Mouse (Mus musculus): ENCODE measurements around the gene Sorl1. TPM values are rescaled to one million over a fixed set of nuclear protein-coding genes. Genes with fewer than 3 reads are reported as not detected.
"Not testable (repeated sequence)": the region's sequence is repeated elsewhere in the genome, so short reads cannot be mapped to it uniquely, and the experiment has no call there.

Sorl1 gene
- total and polyA plus RNA-seq, 3 experiments, result 2.5 to 12.3 (median 6.3) TPM

DNA sequence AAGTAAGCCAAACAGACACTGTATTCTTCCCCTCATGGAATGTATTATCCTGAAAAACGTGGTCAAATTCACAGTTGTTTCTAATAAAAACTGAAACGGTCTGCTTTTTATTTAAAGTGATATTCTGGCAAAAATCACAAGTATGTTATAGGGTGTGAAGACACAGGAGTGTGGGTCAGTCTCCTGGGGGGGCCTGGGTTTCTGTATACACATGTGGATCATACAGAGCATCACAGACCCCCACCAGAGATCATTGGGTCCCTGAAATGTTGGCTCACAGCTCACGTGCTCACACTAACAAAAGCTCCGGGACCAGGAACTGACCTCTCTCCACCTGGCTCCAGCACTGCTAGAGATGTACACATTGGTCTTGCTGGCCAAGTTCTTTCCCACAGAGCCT lies 60.7 kb downstream of the Sorl1 start:
- TF ChIP-seq ZC3H11A (IDR thresholded peaks at IDR 0.05; ENCODE audit: low read depth, low read length), result no peak
- no peak for TF ChIP-seq JUND (conservative IDR thresholded peaks at IDR 0.05; ENCODE audit: low read depth, low read length)
- TF ChIP-seq JUN (IDR thresholded peaks at IDR 0.05; ENCODE audit: insufficient read depth, low read depth, low read length), result no peak
- TF ChIP-seq POLR2AphosphoS2 (IDR thresholded peaks at IDR 0.05; ENCODE audit: low read depth, low read length), result no peak
- TF ChIP-seq CTCF (conservative IDR thresholded peaks at IDR 0.05 in 1 of 2, IDR thresholded peaks at IDR 0.05 in 1 of 2; ENCODE audit: low read depth in 2 of 2, low read length in 2 of 2), result no peak
- TF ChIP-seq USF2 (conservative IDR thresholded peaks at IDR 0.05; ENCODE audit: low read depth, low read length), result no peak
- no peak for TF ChIP-seq MAZ (IDR thresholded peaks at IDR 0.05; ENCODE audit: low read depth, low read length)
- no peak for TF ChIP-seq MEF2A (IDR thresholded peaks at IDR 0.05; ENCODE audit: borderline replicate concordance, low read depth, low read length)
- no peak for TF ChIP-seq ZKSCAN1 (IDR thresholded peaks at IDR 0.05; ENCODE audit: borderline replicate concordance, low read depth, low read length)
- no peak for TF ChIP-seq BHLHE40 (IDR thresholded peaks at IDR 0.05; ENCODE audit: low read depth, low read length)
- H3K27me3 ChIP-seq (replicated peaks), result no peaks in the 10 kb centered on the region
- H3K79me2 ChIP-seq (replicated peaks; ENCODE audit: control insufficient read depth, extremely low read depth, insufficient read depth, poor library complexity, severe bottlenecking), result no peaks in the 10 kb centered on the region
- H3K9ac ChIP-seq (ENCODE audit: insufficient read depth, low read depth), result no peak overlapping the region
- no peak overlapping the region for H3K4me2 ChIP-seq (ENCODE audit: insufficient read depth, low read depth, poor library complexity, severe bottlenecking)
- no peak for DNase-seq (ENCODE audit: extremely low read depth)
- H3K4me1 ChIP-seq (ENCODE audit: control insufficient read depth in 1 of 2, insufficient read depth in 2 of 2), result 0 out of 4 replicates have a peak, but pooled peaks cover 0 to 2% of the 10 kb centered on the region in 2 experiments
- in situ Hi-C loops (cut with MboI; ENCODE audit: low pct_ligation_motif_present, low pct_unique_long_range_greater_than_20kb, low sequenced_read_pairs) (no loop called here), dilution Hi-C loops (cut with MboI; ENCODE audit: extremely low pct_ligation_motif_present, extremely low pct_unique_long_range_greater_than_20kb, low sequenced_read_pairs) (no loop called here)
- H3K36me3 ChIP-seq (replicated peaks in 1 of 2; ENCODE audit: control insufficient read depth in 1 of 2, insufficient read depth in 1 of 2, low read length in 1 of 2), result peaks cover 0 to 24% of the 10 kb centered on the region in 2 experiments
- H3K27ac ChIP-seq (ENCODE audit: insufficient read depth, low read depth), result no peak overlapping the region
- H3K4me3 ChIP-seq (replicated peaks in 1 of 3; ENCODE audit: low read depth in 2 of 3, low read length in 2 of 3, poor library complexity in 1 of 3), result no peak overlapping the region
- H3K9me3 ChIP-seq (replicated peaks; ENCODE audit: low read length), result no peaks in the 10 kb centered on the region

DNA sequence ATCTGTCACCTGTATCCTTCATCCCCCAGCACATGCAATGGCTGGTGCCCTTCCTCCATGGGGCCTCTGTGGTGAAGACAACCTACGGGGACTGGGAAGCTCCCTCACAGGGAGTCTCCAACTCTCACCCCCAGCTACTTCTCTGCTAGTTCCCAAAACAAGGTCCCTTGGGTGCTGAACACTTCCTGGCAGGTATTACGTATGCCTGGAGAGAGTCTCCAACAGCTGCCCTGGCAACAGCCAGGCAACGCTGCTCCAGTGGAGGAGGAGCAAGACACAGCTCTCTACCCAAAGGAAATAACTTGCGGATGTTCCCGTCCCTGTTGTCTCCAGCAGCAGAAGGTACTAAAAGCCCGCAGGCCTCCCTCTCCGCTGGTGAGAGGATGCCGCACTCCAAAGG lies 61.8 kb downstream of the Sorl1 start:
- Histone ChIP-seq H3K9me3 (replicated peaks; ENCODE audit: low read length) (no peaks in the 10 kb centered on the region), H3K4me1 (ENCODE audit: control insufficient read depth in 1 of 2, insufficient read depth in 2 of 2) (0 out of 4 replicates have a peak, but pooled peaks cover 0 to 2% of the 10 kb centered on the region in 2 experiments), H3K4me3 (replicated peaks in 1 of 3; ENCODE audit: low read depth in 2 of 3, low read length in 2 of 3, poor library complexity in 1 of 3) (no peak overlapping the region), H3K36me3 (replicated peaks in 1 of 2; ENCODE audit: control insufficient read depth in 1 of 2, insufficient read depth in 1 of 2, low read length in 1 of 2) (peaks cover 0 to 20% of the 10 kb centered on the region in 2 experiments), H3K4me2 (ENCODE audit: insufficient read depth, low read depth, poor library complexity, severe bottlenecking) (no peak overlapping the region), H3K27ac (ENCODE audit: insufficient read depth, low read depth) (no peak overlapping the region), H3K27me3 (replicated peaks) (no peaks in the 10 kb centered on the region), H3K79me2 (replicated peaks; ENCODE audit: control insufficient read depth, extremely low read depth, insufficient read depth, poor library complexity, severe bottlenecking) (no peaks in the 10 kb centered on the region), H3K9ac (ENCODE audit: insufficient read depth, low read depth) (no peak overlapping the region)
- DNase-seq (ENCODE audit: extremely low read depth), result no peak
- TF ChIP-seq NRF1 (IDR thresholded peaks at IDR 0.05; ENCODE audit: low read depth, low read length) (no peak), GABPA (IDR thresholded peaks at IDR 0.05; ENCODE audit: insufficient replicate concordance, low read depth, low read length) (no peak), MAFK (IDR thresholded peaks at IDR 0.05; ENCODE audit: insufficient replicate concordance, low read length) (no peak), RCOR1 (conservative IDR thresholded peaks at IDR 0.05; ENCODE audit: low read depth, low read length) (no peak), MAZ (IDR thresholded peaks at IDR 0.05; ENCODE audit: low read depth, low read length) (no peak), TCF12 (IDR thresholded peaks at IDR 0.05; ENCODE audit: low read depth, low read length) (no peak), SMC3 (IDR thresholded peaks at IDR 0.05; ENCODE audit: low read depth, low read length) (no peak), E2F4 (IDR thresholded peaks at IDR 0.05; ENCODE audit: insufficient replicate concordance, low read depth, low read length) (no peak), KAT2A (IDR thresholded peaks at IDR 0.05; ENCODE audit: insufficient replicate concordance, low read length) (no peak), EP300 (IDR thresholded peaks at IDR 0.05; ENCODE audit: low read length) (no peak), CHD1 (IDR thresholded peaks at IDR 0.05; ENCODE audit: low read depth, low read length) (no peak)
- in situ Hi-C loops (cut with MboI; ENCODE audit: low pct_ligation_motif_present, low pct_unique_long_range_greater_than_20kb, low sequenced_read_pairs) (no loop called here), dilution Hi-C loops (cut with MboI; ENCODE audit: extremely low pct_ligation_motif_present, extremely low pct_unique_long_range_greater_than_20kb, low sequenced_read_pairs) (no loop called here)

DNA sequence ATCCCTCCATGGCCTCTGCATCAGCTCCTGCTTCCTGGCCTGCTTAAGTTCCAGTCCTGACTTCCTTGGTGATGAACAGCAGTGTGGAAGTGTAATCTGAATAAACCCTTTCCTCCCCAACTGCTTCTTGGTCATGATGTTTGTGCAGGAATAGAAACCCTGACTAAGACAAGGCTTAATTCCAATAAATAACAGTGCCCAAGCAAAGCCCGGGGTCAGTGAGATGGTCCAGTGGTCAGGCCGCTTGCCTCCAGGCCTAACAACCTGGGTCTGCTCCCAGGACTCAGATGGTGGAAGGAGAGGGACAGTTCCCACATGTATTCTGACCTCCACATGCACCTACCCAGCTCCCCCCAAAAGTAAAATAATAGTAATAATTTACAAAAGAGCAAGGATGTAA lies 65.1 kb downstream of the Sorl1 start:
- H3K27me3 ChIP-seq (replicated peaks); in situ Hi-C loops (cut with MboI; ENCODE audit: low pct_ligation_motif_present, low pct_unique_long_range_greater_than_20kb, low sequenced_read_pairs); dilution Hi-C loops (cut with MboI; ENCODE audit: extremely low pct_ligation_motif_present, extremely low pct_unique_long_range_greater_than_20kb, low sequenced_read_pairs); H3K9me3 ChIP-seq (replicated peaks; ENCODE audit: low read length); H3K4me3 ChIP-seq (replicated peaks in 1 of 3; ENCODE audit: low read depth in 2 of 3, low read length in 2 of 3, poor library complexity in 1 of 3); DNase-seq (ENCODE audit: extremely low read depth); H3K79me2 ChIP-seq (replicated peaks; ENCODE audit: control insufficient read depth, extremely low read depth, insufficient read depth, poor library complexity, severe bottlenecking); H3K27ac ChIP-seq (ENCODE audit: insufficient read depth, low read depth); H3K9ac ChIP-seq (ENCODE audit: insufficient read depth, low read depth); H3K4me2 ChIP-seq (ENCODE audit: insufficient read depth, low read depth, poor library complexity, severe bottlenecking): not testable (repeated sequence)
- Histone ChIP-seq H3K4me1 (ENCODE audit: control insufficient read depth in 1 of 2, insufficient read depth in 2 of 2) (peaks cover 0 to 25% of the 10 kb centered on the region in 2 experiments; a peak in 2 of 4 replicates), H3K36me3 (replicated peaks in 1 of 2; ENCODE audit: control insufficient read depth in 1 of 2, insufficient read depth in 1 of 2, low read length in 1 of 2) (peaks cover 0 to 25% of the 10 kb centered on the region in 2 experiments)

Measured in CH12.LX (cell line).